Mouse (Mus musculus): ENCODE results near the gene Tiam2.

Tiam2 gene

DNA sequence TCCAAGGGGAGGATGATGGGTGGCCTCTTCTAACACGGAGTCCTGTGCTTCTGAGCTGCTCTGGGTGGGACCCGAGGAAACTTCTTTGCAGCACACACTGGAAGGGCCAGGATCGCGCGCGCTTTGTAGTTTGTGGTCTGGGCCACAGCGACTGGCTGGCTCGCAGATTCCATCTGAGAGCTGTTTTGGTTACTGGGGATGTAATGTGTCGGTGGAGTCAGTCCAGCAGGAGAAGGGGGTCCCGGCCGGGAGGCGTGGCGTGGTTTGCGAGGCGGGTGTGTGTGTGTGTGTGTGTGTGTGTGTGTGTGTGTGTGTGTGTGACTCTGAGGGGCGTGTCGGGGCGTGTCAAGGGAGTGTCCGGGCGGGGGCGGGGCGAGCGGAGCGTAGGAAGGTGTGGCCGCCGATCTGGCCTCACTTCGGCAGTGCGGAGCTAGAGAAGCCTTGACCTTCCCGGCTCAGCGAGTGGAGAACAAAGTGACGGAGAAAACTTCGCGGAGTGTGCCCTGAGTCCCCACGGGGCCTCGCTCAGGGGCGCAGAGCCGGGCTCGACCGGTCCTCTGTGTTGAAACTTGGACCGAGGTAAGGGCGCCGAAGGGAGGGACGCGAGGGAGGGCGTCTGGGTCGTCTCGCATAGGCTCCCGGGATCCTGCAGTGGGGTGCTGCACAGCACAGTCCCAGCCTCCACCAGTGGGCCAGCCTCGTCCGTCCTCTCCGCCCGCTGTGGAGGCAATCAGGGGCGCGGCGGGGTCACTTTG is at the start of gene Tiam2:
Gene Tiam2, plus strand, starts transcription at position 426 of the 755 bp plus-strand sequence.
- DNase-seq: peak; percentile 40 to 43

DNA sequence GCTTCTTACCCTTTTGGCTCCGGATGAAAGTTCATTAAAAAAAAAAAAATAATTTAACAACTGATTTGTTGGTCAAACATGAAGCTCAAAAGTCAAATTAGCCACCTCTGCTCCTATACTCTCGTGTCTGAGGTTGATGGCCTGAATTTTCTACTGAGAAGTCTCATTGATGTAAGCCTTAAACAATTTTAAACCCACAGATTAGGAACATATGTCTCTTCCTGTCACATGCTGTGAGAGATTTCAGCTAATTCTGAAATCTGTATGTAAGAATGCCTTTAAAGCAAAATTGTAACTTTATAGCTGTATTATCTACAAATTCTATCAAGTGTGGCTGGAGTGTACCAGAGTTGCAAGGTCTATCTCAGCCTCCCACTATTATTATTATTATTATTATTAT is 46.1 kb upstream of the Tiam2 start:
- no peak for DNase-seq

DNA sequence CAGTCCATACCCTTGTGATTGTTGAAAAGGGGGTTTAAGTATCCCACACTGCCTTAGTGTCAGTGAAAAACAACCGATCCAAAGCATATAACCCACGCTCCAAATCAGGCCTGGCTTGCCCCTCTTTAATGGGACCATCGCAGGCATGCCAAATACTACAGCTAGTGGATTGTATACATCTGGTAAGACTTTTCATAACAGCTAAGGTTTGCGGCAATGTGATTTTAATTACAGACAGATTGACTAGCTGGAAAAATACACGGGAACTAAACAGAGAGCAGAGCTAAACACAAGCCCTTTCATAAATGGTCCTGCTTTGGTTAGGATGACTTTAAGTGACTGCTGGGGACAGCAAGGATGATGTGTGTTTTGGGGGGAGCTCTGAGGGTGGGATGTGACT is 44.4 kb upstream of the Tiam2 start:
- no peak for DNase-seq

DNA sequence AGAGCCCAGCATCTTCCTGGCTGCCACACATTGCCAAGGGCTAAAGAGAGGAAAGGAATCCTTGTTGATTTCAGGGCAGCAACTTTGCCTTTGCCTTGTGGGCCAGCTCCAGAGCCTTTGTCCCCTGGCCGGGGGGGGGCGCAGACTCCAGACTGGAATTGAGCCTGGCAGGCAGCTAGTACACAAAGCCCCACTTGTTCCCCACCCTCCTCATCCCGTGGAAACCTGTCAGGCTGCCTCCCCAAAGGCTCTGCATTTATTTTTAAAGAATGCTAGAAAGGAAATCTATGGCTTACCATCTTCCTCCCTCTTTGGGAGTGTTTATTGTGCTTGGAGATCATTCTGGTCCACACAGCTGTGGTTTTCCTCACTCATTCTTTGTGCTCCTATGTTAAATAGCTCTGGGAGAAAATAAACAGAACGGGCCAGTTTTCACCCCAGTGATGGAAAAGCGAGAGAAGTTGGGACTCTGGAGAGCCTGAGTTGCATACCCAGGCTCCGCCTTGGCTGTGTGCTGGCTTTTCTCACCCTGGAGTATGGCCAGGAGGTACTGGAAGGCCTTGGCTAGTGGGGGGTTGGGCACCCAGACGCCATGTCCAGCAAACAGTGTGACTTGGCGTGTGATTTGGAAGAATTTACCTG is 41.2 kb upstream of the Tiam2 start:
- peak; percentile 28 to 30 for DNase-seq

DNA sequence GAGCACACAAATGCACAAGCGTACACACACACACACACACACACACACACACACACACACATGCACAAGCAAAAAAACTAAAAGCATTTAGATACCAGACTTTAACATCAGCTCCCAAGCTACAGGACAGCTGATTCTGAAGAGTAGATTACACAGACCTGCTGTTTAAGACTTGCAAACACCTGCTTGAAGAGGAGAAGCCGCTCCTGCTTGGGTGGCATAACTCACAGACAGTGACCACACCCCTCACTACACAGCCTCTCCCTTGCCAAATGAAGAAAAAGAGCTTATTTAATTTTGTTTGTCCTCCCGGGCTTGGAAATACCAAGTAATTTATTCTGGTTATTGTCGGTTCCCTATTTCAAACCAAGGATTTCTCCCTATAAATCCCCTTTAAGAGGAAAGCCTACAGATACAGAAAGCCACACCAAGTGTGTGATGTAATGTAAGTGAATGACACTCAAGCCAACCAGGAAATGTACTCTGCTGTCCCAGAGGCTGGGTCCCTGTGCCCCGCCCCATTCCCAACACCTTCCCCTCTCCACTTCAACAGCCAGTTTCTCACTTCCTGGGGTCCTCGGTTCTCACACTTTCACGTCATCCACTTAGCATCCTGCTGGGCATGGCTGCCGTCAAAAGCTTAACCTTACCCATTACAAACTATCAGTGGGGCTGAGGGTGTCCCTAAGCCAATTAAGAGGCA is 40.1 kb upstream of the Tiam2 start:
- DNase-seq: no peak

DNA sequence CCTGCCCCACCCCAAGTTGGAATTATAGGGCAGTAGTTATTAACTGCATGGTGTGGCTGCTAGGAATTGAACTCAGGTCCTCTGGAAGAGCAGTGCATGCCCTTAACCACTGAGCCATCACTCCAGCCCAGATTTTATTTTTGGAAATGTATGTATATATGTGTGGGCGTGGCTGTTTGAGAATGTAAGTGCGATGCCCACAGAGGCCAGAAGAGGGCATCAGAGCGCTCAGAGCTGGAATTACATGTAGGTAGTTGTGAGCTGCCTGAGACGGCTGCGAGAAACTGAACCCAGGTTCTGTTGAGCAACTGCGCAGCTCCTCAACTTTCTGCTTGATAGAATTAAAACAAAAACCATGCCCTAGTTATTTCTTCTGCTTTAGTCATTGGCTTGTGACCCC is 38.0 kb upstream of the Tiam2 start:
- DNase-seq: peak; percentile 29 to 64

DNA sequence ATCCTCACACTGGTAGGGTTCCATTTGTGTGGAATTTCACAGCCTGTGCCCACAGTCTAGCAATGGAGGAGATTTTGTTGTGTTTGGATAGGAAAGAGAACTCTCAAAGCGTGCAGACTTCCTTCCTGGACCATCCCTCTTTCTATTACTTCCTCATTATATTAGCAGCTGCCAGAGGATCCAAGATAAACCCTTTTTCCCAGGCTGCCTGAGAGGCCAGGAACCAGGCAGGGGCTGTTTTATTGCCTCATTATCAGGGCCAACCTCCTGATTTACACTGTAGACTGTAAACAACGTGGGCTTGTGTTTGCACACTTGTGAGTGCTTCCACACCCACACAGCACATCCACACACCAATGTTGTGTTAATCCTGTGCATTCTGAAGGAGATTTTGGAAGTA is 31.3 kb upstream of the Tiam2 start:
- DNase-seq: no peak

DNA sequence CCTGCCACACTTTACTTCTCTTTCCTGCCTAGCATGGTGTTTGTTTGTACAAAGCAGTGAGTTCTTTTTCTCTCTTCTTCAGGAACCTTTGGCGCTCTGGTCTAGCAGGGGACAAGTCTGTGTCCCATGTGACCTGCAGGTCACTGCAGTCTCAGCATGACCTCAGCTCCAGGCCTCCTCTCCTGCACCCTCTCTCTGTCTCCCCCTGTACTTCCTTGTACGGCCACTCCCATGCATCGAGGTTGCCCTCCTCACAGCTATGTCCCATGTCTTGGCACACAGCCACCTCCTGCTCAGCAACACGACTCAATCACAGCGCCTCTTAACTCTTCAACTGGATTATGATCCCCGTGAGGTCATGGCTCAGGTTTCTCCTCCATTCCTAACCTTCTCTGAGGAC is 26.9 kb upstream of the Tiam2 start:
- DNase-seq: no peak

DNA sequence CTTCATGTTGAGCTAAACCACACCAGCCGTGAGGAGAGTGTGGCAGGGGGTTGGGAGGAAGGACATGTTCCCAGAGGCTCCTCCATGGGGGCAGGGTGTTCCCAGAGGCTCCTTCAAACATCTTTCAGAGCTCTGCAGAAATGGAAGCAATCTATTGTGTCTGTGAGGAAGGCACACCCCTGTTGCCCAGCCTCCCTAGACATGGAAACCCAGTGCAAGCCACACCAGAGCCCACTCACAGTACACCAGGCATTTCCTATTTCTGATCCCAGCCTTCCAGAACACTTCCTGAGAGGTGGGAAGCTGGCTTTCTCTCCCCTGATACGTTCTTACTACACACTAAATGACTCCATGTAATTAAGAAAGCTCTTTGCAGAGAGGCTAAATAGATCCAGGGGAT is 20.4 kb upstream of the Tiam2 start:
- DNase-seq: no peak

DNA sequence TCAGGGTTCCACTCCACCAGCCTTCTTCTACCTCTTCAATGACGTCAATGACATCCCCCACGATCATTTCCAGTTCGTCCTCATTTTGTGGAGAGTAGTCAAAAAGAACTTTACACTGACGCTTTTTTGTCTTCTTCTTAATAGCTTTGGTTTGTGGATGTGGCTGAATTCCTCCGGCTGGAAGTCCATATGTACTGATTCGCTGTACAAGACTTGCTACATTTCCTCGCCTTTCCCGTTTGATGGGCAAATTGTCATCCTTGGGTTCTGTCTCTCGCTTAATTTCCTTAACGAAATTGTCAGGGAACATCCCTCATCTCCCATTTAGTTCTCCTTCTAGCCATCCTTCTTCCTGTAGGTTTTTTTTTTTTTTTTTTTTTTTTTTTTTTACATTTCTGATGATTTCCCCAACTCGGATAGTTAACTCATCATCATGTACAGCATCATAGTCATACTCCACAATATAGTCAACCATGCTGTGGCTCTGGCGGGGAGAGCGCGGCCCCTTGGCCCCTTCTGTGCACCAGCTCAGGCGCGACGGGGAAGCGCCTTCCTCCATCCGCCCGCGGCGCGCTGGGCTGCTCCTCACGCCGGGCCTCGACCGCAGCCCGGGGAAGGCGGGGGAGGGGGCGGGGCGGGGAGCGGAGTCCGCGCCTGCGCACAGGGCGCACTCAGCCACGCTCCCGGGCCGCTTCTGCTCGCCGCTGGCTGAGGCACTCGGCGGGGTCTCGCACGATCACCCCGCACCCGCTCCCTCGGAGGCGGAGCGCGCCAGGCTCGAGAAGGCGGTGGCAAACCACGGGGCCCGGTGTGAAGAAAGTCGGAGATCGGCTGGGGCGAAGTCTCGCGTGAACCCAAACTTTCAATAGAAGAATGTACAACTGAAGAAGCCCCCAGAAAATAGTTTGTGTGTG is 12.4 kb upstream of the Tiam2 start:
- DNase-seq: peak; percentile 64 to 79

DNA sequence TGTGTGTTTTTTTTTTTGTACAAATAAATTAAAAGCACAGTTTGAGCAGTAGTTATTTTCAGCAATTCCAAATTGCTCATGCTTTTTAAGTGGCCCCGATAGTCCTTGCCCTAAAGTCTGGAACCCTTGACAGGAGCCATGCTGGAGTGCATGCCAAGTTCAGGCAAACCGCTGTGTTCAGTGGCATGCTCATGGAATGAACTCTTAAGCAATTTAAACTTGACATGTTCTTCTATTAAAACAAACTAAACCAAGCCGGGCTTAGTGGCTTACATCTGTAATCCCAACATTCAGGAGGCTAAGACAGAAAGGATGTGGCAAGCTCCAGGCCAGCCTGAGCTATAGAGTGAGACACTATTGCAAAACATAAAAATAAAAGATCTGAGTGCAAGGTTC is 11.8 kb upstream of the Tiam2 start:
- DNase-seq: no peak

DNA sequence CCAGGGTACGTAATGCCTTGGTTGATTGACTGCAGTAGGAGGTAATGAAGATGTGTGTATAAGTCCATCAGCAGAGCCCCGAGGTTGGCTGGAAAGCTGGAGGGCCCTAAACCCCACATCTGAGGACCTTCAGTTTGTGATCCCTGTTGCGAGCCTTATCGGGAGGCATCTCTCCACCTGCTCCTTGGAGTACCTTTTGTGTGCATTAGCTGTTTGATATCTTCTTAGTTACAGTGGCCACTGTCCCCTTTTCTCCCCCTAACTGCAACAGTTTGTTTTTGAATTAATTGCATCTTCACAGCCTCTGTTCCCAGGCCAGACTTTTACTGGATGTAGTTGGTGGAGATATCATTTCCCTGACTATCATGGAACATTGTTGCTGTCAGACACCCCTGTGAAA is 10.8 kb upstream of the Tiam2 start:
- DNase-seq: no peak

DNA sequence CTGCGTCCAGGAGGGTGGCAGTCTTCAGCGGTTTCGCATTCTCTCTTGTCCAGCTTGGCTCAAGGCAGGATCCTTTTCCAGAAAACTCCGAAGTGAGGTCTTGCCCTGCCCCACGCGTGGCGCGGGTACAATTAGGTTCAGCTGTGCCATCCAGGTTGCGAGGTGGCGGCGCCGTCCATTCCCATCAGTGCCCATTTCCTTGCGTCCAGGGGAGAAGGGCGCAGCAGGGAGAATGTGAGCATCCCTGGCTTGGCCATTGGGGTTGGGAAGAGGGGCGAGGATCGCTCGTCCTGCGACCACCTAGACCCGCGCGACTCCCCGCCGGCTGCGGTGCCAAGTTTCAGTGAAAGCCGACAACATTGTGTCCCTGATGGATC is 518 bp downstream of the Tiam2 start:
- no peak for DNase-seq

DNA sequence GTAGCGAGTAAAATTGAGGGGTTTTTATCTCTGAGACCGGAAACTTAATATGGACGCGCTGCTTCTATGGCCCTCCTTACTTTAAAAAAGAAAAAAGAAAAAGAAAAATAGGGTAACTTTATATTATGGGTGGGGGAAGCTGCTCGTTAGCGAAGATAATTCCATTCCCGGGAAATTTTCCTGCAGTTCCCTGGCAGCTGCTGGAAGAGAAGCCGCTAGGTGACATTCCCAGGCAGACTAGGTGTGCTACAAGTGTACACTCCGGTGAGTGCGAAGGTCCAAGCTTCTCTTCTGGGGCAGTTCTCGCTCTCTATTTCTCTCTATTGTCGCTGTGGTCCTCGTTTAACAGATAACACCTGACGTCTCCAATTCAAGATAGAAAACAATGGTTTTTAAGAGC is 962 bp downstream of the Tiam2 start:
- DNase-seq: no peak

DNA sequence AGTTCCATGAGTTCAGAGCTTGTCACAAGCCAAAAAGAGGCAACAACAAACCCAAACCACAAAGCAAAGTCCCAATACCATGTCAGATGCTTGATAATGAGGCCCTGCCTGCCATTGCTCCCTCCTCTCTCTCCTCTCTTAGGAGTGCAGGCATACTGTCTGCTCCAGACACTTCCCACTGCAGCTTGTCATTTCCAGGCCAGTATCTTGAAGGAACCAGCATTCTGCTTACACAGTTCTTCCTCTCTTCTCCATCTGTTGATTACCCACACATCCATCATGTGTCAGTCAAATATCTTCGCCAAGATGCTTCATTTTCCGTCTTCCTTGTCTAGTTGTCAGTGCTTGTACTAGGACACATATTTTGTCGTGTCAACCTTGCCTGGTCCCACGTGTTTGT is 2.4 kb downstream of the Tiam2 start:
- no peak for DNase-seq

DNA sequence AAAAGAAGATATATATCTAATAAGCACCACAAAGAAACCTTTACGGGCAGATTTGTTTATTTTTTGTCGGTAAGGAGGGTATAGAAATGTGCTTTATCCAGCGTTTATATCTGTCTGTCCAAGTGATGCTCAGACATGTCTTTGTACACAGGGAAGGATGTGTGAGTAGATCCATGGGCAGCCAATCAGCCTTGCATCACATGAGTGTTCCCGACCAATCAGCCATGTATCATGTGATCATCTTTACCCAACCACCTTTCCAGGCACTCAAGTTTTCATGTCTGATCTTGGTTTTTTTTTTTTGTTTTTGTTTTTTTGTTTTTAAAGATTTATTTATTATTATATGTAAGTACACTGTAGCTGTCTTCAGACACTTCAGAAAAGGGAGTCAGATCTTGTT is 3.1 kb downstream of the Tiam2 start:
- no peak for DNase-seq

DNA sequence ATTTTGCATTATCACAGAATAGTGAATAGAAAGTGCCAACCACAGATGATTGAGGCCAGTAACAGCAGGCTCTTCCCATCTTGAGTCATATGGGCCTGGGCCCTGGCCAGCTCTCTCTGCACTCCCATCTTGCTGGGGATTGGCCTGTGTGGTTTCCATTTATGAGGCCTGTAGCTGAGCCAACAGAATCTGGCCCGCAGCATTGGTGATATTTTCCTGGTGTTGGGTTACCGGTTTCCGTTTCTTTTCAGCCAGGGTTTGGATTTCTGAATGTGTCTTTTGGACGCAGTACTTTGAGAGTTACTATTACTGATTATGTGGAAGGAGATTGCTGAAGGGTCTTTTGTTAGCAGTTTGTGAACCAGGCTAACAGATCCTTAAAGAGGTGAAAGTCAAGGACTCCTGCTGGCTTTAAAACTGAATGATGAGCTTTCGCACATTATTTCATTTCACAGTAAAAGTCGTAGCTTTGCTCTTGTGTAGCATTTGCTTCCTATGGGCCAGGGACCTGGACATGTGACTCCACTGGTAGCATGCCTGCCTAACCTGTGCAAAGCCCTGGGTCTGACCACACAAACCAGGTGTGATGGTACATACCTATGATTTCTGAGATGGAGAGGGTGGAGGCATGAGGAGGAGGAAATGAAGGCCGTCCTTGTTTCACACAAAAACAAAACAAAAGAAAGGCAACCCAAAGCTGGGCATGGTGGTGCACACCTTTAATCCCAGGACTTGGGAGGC is 5.5 kb downstream of the Tiam2 start:
- peak; percentile 88 to 91 for DNase-seq

DNA sequence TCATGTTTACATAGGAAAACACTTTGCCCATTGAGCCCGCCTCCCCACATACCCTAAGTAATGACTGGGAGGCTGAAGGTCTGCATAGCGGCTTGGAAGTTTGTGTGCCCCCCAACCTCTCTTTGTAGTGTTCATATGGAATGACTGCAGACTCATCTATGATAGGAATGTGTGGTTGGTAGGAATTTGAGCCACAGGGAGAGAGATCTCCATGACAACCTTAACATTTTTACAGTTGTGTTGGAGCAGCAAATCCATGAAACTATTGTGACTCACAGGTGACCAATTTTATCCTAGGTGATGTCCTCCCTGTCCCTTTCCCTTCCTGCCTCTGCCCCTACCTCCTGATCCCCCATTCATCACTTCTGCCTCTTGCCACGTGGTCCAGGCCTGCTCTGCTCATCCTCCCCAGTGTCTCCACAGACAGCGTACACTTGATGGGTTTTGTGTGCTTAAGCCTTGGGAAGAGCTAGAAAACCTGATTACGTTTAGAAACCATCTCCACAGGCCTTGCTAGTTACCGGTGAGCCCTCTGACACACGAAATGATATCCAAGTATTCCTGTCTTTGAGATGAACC is 9.9 kb downstream of the Tiam2 start:
- no peak for DNase-seq

DNA sequence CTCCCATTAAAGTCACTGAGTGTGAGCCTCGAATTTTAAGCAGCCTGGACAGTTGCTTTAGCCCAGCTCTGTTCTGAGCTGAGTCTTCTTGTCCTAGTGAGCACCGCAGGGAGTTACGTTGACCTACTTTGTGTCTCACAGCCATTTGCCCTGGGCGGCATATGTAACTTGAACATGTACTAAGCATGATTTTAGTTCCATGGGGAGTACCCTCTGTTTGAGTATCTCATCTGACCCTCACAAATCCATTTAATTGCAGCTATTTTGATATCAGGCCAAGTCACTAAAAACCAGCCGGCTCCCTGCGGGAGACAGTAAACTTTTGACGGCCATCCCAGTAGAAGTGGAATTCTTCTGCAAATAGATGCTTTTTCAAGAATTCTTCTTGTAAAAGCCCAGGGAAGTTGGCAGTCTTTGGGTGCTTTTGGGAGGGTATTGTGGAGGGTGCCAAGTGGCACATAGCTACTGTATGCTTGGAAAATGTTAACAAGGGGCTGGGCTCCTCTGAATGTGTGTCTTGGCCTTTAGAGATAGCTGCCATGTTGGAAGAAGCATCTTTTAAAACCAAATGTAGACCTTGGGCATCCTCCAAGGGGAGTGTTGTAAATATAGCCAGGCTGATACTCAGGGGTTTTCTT is 10.6 kb downstream of the Tiam2 start:
- DNase-seq: peak; percentile 33 to 44

DNA sequence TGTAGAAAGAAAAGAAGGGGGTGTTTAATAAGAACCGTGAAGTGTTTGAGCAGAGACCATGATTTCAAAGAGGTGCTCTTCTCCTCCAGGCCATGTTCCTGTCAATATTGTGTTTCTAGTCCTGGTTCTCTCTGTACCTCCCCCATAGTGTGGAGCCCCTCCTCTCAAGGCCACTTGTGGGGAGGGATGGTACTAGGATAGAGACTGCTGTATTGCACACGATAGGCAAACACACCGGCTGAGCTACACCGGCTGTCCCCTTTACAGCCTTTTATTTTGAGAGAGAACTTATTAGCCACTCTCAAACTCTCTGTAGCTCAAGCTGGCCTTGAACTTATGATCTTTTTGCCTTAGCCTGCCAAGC is 11.1 kb downstream of the Tiam2 start:
- DNase-seq: no peak

DNA sequence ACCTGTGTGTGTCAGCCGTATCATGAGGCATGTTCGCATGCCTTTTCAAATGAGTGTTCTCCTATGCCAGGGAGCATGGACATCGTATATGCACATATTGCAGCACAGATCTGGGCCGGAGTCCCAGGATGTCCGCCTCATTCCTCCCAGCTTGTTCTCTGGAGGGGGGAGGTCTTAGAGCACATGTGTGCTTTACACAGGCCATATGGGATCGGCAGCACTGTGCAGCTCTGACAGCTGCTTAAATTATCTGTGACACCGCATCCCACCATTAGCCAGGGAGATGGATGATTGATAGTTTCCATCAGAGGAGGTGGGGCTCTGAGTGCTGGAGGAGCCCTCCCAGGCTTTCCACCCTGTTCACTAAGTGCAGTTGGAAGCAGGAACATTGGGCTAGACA is 12.4 kb downstream of the Tiam2 start:
- no peak for DNase-seq

DNA sequence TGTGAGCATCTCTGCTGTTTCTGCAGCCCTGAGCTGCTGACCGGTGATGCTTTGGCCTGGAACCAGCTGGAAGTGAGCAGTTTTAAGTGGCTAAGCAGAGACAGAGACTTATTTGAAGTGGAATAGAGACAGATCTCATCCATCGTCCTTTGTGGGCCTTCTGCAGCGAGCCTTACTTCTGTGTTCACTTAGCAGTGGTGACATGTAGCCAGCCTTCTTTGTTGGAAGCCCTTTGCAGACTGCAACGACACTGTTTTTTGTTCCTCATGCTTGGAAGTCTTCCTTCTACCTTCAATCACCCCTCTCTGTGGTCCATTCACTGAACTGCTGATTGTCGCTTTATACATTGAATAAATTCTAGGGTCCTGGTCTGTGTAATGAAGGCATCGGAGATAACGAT is 18.5 kb downstream of the Tiam2 start:
- DNase-seq: no peak
